Mouse (Mus musculus) cerebellum, adult 2 months (tissue): ENCODE results near the gene Zfp451. TPM values are rescaled to one million over a fixed set of nuclear protein-coding genes. Genes with fewer than 3 reads are reported as not detected.
A peak's percentile ranks its signal among the peaks of the same experiment; 100 is the strongest.
"Not testable (repeated sequence)": the region's sequence is repeated elsewhere in the genome, so short reads cannot be mapped to it uniquely, and the experiment has no call there.

Experiments used
- DNase-seq, 2 experiments: peaks; one replicate each; pipeline ENCODE4 v3.0.0; 2021
- H3K27ac ChIP-seq: fragments of 200-500 bp; 2 replicates; pipeline ENCODE4 v1.5.1; 2012; ENCODE audit warnings: low read length, control low read depth, inconsistent platforms; ENCODE audit not compliant: insufficient read depth
- H3K27me3 ChIP-seq: fragments of 200-500 bp; 2 replicates; pipeline ENCODE4 v1.6.1; 2012; ENCODE audit warnings: inconsistent platforms, mild to moderate bottlenecking, low read length, moderate library complexity; ENCODE audit not compliant: control insufficient read depth, insufficient read depth
- H3K4me1 ChIP-seq: fragments of 200-500 bp; 2 replicates; pipeline ENCODE4 v1.6.1; 2011; ENCODE audit warnings: low read length; ENCODE audit not compliant: control insufficient read depth, insufficient read depth
- H3K4me3 ChIP-seq: fragments of 200-500 bp; replicated peaks from 2 replicates; pipeline ENCODE3; 2011; ENCODE audit warnings: mild to moderate bottlenecking, low read depth, low read length, control low read depth; ENCODE audit not compliant: insufficient read depth
- CTCF ChIP-seq: fragments of 200-500 bp; IDR thresholded peaks from 2 replicates; pipeline ENCODE4 v1.5.1; 2011; ENCODE audit warnings: low read depth, mild to moderate bottlenecking, control low read depth, low read length, moderate library complexity, borderline replicate concordance; ENCODE audit not compliant: insufficient read depth
- POLR2A ChIP-seq: fragments of 200-500 bp; IDR thresholded peaks from 2 replicates; pipeline ENCODE4 v1.6.1; 2011; ENCODE audit warnings: low read length, control low read depth, borderline replicate concordance; ENCODE audit not compliant: insufficient read depth
- WGBS: fragments of 180-500 bp; shearing (Covaris S2); methylation state at CpG from one replicate; pipeline ENCODE4 v1.1.7; 2018; 5-methylcytosine and 5-hydroxymethylcytosine counted together
- polyA plus RNA-seq: library from polyadenylated mRNA; depleted of rRNA; stranded (reverse); fragments of >200 nt; gene quantifications from 2 replicates; pipeline ENCODE4 v1.2.3, GENCODE M21; 2012; rRNA removed

The Zfp451 gene
- 21.2 and 21.9 TPM in 2 replicates for polyA plus RNA-seq

DNA sequence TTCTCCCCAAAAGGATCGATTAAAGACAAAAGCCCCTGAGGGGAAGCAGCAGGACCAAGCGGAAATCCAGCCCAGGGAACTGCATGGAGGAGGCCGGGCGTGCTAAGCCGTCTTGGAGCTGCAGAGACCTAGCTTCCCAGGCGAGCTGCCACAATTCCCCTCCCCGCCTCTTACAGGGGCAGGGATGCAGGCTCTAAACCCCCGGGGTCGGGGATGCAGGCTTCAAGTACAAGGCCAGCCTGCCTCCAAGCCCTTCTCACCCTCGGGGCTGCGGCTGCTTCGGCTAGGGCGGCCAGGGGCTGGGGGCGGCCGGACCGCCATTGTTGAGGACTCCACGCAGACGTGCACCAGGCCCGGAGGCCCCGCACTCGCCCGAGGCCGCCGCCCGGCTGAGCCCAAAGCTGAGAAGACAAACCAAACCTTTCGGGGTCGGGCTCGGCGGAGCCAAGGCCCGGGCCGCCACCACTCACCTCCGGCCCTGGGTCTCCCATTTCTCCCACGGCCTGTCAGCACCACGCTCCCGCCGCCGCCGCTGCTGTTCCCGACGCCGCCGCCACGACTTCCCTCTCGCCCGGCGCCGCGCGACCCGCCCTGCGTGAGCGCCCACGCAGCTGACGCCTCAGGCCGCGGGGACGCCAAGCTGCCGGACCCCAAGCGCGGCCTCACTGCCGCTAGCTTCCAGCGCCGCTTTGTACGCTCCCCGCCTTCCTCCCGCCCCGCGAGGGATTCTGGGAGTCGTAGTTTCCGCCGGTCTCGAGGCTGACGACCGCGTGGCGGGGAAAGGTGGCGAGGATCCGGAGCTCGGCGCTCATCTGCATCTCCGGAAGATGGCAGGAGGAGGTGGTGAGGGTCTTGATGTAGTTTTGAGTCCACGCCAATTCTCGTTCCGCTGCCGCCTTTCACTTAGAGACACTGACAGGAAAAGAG lies at the start of gene Zfp451:
Gene Zfp451 (minus strand): TSS at position 728 of the 927 bp plus-strand sequence.
- TF ChIP-seq CTCF: no peak
- TF ChIP-seq POLR2A: peak; percentile 55; the same call in 1 of the 2 replicates
- Histone ChIP-seq H3K4me1 (peaks cover 8% of the 10 kb centered on the region; the same call in 1 of the 2 replicates), H3K27me3 (no peaks in the 10 kb centered on the region), H3K4me3 (peak within 1 kb of the TSS; percentile 71), H3K27ac (peak within 1 kb of the TSS; percentile 65)
- DNase-seq: peak; percentile 93 to 94
- under 1% methylated on average over 85 of the region's 85 CpGs for WGBS

DNA sequence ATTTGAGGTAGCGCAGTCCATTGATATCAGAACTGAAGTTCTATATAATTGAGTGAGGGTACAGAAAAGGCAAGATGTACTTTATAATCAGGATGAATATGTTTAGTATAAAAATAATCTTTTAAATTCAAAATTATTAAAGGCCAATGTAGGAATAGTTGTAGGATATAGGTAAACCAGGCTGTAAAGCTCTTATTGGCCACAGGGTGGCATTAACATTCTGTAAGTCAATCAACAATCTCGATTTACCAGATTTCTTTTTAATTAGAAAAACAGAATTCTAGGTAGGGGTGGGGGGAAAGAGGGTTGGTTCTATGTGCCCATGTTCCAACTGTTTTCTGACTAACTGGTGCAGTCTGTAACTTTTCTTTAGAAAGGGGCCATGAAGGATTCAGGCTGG lies 32.4 kb upstream of the Zfp451 start:
- Histone ChIP-seq H3K27me3 (no peaks in the 10 kb centered on the region), H3K27ac (no peak overlapping the region), H3K4me1 (no peaks in the 10 kb centered on the region), H3K4me3 (no peak overlapping the region)
- TF ChIP-seq CTCF (no peak), POLR2A (no peak)
- 93% methylated on average over 2 of the region's 2 CpGs for WGBS
- DNase-seq: no peak

DNA sequence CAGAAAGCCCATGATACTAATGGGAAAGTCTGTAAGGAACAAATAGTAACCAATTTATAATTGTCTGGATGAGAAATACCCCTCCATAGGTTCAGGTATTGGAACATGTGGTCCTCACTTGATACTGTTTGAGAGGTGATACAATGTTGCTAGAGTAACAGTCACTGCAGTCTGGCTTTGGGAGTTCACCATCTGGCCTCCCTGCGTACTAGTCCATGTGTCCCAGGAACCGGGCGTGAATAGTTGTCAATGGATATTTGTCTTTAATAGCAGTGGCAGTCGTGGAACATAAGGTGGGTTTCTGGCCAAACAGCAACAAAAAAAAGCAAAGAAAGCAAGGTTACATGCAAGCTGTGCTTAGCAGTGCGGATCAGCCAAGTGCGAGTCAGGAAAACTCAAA lies 29.4 kb upstream of the Zfp451 start:
- no peak for DNase-seq
- Histone ChIP-seq H3K27ac (no peak overlapping the region), H3K4me1 (no peaks in the 10 kb centered on the region), H3K4me3 (no peak overlapping the region), H3K27me3 (no peaks in the 10 kb centered on the region)
- 11% methylated on average over 6 of the region's 6 CpGs for whole genome bisulfite sequencing
- TF ChIP-seq CTCF (no peak), POLR2A (no peak)

DNA sequence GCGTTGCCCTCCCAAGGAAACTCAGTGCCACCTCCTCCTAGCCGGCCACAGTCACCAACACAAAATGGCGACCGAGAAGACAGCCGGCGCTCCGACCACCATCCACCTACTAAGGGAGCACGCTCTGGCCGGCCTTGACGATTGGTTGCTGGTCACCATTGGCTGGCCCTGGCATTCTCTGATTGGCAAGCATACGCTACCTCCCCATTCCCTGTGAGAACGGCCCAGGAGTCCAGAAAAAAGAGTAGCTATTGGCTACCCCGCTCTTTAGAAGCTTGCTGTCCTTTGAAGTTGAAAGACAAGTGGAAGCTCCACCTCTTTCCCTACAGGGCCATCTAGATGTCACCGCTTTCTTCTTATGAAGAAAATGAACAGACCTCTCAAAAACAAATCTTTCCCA lies 24.6 kb upstream of the Zfp451 start:
- WGBS: 96% methylated on average over 14 of the region's 14 CpGs
- not testable (repeated sequence) for DNase-seq, H3K4me3 ChIP-seq, H3K4me1 ChIP-seq, H3K27ac ChIP-seq, H3K27me3 ChIP-seq

DNA sequence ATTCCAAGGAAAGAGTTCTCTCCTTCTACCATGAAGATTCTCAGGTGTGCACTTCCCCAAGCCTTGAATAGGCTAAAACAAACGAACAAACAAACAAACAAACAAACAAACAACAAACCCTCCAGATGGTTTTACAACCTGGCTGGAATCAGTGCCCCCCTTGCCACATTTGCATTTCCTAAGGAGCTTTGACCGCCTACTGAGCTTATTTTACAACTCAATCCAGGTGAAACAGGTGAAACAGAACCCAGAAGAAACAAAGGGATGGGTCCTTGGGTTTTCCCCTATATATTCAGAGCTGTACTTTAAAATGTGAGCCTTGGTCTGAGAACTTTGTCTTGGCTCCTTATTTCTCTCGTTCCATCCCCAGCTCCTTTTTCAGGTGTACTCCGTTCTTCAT lies 16.2 kb upstream of the Zfp451 start:
- no peaks in the 10 kb centered on the region for H3K27me3 ChIP-seq
- H3K4me1 ChIP-seq: no peaks in the 10 kb centered on the region
- 72% methylated on average over 4 of the region's 4 CpGs for WGBS
- H3K27ac ChIP-seq: no peak overlapping the region
- DNase-seq: no peak
- TF ChIP-seq CTCF (no peak), POLR2A (no peak)
- H3K4me3 ChIP-seq: no peak overlapping the region

DNA sequence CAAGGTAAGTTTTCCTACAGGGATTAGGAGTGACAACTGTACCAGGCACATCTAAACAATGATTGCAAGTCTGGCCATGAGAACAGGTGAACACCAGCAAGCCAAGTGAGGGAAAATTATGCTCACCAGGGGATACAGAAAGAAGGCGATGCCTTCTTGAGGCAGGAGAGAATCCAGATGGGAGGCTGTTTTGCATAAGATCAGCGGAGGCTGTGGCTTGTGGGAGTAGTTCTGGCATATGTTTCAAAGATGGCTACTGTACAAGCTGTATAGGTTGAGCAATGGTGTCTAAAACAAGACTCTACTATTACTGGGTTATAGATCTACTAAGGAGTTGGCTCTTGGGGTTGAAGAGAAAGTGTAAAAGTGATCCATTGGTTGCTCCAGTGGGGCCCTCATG lies 3.5 kb upstream of the Zfp451 start:
- H3K4me3 ChIP-seq: no peak overlapping the region
- WGBS: 61% methylated on average over 2 of the region's 2 CpGs
- peaks cover 5% of the 10 kb centered on the region; the same call in 1 of the 2 replicates for H3K4me1 ChIP-seq
- H3K27ac ChIP-seq: no peak overlapping the region
- DNase-seq: no peak
- TF ChIP-seq CTCF: no peak
- TF ChIP-seq POLR2A: no peak
- no peaks in the 10 kb centered on the region for H3K27me3 ChIP-seq

DNA sequence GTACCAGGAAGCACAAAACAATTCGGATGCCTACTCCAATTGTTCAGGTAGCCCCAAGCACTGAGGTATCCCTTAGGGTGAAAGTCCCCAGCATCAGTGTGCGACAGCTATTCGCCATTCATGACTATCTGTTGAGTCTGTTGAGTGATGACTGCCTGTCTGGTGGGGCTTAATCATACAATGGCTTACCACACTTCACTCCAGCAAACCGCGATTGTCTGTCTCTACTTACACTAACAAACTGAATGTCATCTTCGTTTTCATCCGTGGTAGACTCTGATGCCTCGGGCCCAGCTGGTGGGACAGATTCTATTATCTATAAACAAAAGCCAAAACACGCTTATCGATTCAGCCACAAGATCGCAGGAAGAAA lies 914 bp downstream of the Zfp451 start:
- TF ChIP-seq CTCF (no peak), POLR2A (no peak)
- Histone ChIP-seq H3K4me1 (peaks cover 8% of the 10 kb centered on the region; the same call in 1 of the 2 replicates), H3K27ac (peak overlapping the region; percentile 65), H3K4me3 (peak overlapping the region; percentile 71), H3K27me3 (no peaks in the 10 kb centered on the region)
- no peak for DNase-seq
- WGBS: 2% methylated on average over 11 of the region's 11 CpGs

DNA sequence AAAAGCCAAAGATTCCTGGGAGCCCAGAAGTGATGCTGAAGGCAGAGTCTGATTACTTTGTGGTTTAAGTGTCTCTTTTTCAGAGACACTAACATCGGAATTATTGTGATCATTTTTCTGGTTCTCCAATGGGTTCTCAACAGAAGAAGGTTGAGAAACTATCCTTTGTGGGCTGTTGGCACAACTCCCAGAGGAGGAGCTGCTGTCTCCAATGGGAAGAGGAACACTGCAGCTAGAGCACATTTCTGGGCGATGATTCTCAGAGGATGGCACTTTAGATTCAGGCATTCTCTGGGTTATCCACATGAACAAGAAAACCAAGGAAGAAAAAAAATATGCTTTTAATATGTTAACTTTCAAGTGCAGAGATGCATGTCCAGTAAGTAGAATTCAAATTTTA lies 11.1 kb downstream of the Zfp451 start:
- peak in 1 of 2 experiments; percentile 19 for DNase-seq
- Histone ChIP-seq H3K27ac (no peak overlapping the region), H3K4me3 (no peak overlapping the region), H3K4me1 (no peaks in the 10 kb centered on the region), H3K27me3 (no peaks in the 10 kb centered on the region)
- WGBS: 66% methylated on average over 2 of the region's 2 CpGs
- TF ChIP-seq CTCF: no peak
- no peak for TF ChIP-seq POLR2A
